Mouse (Mus musculus) natural killer cell, adult 2 months (primary cell): Measurements from ENCODE around the gene Aknad1.

Experiments
- DNase-seq, 2 experiments: peaks; one replicate each; pipeline ENCODE4 v3.0.0; 2022; ENCODE audit warnings: low spot score in 2 of 2

Gene Aknad1

DNA sequence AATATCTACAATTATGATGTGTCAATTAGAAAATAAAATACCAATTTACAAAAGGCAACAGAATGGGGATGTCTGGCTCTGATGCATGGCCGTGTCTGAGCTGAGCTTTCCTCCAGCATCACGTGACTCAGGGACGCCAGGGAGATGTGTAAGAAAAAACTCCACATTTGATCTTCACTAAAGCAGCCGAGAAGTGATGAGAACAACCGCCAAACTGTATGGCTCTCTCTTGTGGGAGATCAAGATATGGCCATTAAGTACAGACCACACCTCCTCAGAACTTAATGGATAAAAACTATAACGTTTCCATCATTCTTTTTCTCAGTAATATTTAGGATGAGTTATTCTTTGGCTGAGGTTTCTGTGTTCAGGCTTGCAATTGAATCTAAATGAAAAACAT is 11.6 kb downstream of the Aknad1 start:
- no peak for DNase-seq

DNA sequence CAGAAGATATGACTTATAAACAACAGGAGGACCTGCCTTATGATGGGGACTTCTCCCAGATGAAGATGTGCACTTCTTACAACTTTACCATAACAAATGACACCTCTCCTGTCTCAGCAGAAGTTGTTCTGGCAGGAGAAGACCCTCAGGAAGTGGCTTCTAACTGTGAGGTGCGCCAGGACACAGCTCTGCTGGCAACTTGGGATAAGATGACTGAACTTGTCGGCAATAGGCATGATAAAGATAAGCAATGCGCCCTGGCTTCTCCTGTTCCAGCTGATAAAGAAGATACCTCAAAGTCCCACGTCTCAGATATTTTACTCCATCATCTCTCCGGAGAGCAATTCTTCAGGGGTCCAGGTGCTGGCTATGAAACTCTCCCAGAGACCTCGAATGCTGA is 12.2 kb downstream of the Aknad1 start:
- DNase-seq, result no peak

DNA sequence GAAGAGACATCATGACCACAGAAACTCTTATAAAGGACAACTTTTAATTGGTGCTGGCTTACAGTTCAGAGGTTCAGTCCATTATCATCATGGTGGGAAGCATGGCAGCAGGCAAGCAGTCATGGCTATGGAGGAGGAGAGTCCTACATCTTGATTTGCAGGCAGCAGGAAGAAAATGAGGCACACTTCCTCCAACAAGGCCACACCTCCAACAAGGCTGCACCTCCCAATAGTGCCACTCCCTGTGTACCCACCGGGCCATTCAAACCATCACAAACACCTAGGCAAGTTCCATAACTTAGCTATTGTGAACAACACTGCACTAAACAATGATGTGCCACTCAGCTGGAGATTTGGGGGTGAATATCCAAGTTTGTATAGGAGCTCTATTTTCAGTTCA is 15.1 kb downstream of the Aknad1 start:
- no peak for DNase-seq

DNA sequence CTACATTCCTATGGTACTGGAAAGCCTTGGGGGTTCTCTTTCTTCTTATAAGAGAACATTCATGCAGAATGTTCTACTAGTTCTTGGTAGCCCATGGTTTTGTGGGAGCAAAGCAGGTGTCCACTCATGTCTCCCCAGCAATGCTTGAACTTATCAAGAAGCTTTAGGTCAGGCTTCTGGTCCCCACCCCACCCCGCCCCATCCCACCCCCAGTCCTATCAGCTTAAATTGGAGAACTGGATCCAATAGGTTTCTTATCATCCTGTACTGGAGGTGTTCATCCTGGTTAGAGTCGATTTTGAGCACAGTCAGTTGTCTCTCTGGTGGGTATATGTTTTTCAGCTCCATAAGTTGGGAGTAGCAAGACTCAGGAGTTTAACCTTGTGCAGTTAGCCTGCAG is 16.1 kb downstream of the Aknad1 start:
- no peak for DNase-seq

DNA sequence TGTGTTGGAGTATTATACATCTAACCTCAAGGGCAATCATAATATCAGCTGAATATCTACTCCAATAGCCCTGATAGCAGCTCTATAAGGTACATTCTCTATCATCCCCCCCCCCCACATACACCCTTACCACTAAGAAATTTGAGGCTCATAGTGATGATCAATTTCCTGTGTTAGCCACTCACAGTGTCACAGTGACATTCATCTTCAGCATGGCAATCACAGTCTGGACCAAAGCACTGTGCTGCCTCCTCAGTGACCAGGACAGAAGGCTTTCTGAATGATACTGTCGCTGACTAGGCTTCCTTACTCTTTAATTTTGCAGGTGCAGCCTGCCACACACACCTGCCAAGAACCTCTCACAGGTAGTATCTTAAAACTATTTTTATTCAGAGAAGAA is 16.7 kb downstream of the Aknad1 start:
- peak; percentile 14 to 58 for DNase-seq

DNA sequence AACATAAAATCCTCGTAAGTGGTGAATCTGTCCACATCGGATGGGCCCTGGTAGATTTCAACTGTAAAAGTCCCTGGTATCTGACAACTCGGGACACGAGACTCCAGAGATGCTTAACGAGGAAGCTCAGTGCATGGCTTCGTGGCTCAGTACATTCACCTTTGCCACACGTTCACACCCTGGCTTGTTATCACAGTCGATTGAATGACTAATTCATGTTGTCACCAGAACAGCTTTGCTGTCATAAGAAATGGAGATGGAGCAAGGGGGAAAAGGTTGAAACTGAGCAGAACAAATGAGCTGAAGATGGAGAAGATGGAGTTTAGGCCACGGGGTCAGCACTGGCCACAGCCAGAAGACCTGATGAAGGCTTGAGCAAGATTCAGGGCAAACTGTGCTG is 18.1 kb downstream of the Aknad1 start:
- no peak for DNase-seq

DNA sequence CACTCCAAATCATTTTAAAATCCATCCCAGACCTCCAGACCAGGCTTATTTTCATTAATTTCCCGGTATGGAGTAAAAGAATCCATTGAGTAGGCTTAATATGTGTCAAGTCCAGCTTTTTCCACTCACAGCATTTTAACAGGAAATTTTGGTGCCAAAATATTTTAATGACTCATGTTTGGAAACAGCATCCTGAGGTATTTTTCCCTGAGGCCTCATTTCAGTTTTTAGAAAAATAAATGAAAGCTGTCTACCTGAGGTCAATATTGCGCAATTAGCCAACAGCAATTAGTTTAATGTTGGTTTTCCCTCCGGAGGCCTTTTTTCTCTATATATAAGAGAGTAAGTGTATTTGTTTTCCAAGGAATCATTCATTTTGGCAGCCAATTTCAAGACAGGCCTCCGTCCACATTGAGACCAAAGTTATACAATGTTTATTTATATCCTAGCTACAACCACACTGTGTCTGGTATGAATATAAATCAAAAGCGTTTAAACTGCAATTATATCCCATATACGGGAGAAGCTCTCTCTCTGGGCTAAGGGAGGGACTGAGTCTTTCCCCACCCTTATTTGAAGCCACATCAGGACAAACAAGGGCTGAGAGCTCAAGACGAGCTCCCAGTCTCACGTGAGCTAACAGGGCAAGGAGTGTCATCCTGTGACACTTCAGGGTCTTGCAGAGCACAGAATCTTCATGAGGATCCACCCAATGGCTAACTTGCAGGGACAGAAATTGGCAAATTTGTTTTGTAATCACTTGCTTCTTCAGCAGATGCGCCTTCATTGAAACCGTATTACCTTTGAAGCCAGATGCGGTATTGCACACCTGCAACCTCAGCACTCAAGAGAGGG is 20.3 kb downstream of the Aknad1 start:
- DNase-seq, result no peak

DNA sequence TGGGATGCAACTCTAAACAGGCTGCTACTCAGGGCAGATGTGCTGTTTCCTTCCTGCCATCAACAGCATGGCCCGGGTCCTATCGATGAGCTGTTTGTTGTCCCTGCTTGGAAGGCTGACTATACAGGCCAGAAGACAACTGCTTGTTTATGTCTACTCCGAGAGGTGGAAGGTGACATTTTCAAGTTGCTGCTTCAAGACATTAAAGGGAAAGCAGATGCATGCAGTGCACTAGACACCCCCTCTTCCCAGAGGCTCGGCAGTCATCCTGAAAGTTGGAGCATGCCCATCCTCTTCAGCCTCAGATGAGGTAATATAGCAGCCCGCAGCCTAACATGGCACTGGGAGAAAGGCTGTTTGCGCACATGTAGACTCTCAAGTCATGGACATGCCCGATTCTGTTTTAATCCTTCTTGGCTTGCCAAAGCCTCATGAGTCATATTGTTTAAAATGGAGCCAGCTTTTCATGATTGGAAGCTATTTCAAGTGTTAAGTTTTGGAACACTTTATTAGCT is 23.2 kb downstream of the Aknad1 start:
- DNase-seq, result no peak

DNA sequence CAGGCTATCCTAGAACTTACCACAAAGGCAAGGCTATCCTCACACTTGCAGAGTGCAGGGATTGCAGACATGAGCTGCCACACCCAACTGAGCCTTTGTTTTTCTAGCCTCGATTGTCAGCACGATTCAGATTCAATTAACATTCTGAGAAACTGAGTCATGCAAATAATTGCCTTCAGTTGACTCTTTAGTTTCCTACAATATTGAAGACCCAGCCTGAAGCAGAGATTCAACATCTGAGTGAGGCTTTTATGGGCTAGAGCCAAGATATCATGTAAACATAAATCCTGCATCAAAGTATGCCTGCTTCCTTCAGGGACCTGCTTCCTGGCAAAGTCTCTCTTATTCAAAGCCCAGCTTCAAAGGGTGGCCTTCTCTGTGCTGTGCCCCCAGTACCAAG is 24.2 kb downstream of the Aknad1 start:
- no peak for DNase-seq

DNA sequence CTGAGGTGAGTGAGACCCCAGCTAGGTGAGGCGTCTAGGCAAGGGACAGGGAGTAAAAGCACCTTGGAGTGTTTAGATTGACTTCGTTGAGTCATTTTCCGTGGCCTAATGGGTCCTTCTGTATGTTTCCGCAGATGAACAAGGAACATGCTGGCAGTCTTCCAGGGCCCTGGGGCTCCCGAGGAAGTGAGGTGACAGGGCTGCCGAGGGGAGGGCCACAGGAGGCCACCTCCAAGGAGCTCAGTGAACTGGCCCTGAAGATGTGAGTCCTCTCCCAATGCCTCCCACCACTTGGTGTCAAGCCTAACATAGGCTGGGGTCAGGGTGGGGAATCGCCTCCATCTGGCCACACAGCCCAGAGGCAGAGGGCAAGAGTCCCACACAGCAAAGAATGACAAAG is 25.5 kb downstream of the Aknad1 start:
- no peak for DNase-seq

DNA sequence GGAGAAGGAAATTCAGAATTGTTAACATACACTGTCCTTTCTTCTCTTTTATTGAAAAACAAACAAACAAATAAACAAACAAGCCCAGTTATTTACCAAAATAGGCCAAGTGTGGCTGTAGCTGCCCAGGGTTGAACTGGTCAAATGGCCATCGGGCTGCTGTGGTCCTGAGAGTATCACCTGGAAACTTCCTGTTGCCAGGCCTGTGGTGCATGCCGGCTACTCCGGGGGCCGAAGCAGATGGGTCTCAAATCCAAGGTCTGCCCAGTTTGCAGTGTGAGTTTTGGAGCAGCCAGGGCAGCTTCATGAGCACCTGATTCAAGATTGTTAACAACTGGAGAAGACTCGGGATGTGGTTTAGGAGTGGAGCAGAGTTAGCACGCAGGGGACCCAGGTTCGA is 26.0 kb downstream of the Aknad1 start:
- no peak for DNase-seq

DNA sequence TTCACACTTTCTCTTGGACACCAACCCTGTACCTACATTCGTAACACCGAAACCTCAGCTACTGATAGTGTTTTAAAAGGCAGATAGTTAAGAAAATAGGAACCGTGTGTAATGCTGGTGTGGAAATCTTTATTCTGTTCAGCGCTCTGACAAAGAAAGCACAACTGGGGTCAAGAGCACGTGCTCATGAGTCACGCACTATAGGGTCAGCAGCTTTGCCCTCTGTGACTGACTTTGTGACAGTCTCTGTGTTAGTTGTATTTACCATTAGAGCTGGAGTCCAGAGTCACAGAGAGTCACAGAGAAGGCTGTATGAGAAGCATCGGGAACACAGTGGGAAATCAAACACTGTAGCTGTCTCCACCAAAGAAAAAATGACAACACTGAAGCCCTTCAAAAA is 27.5 kb downstream of the Aknad1 start:
- no peak for DNase-seq

DNA sequence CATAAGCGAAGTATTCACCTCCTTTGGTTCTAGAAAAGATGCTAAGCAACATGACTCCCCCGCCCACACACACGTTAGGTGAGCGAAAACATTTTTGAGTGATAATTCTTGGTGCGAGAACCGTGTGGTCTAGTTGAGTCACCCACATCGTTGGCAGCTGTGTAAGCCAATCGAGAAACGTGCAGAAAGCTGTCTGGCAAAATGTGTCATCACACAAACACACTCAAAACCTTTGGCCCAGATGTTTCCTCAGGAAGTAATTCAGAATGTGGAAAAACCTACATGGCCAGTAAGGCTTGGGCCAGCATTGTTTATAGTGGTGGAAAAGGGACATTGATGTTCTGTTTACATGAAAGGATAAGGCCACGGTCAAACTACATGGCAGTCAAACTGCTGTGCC is 28.0 kb downstream of the Aknad1 start:
- DNase-seq, result peak in 1 of 2 experiments; percentile 5

DNA sequence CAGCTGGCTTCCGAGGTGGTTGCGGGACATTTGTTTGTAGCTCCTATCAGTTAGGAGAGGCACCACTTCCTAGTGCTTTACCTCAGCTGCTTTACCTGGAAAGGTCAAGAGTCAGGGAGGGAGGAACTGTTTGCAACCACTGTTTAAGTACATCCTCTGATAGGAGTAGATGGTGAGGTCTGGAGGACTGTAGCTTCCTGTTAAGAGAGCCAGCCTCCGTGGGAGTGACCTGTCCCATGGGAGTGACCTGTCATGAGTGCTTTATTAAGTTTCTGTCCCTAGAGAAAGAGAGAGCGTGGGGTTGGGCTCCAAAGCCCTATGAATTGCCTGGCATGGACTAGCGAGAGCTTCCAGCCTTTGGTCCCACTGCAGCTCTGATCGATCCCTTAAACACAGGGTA is 30.1 kb downstream of the Aknad1 start:
- peak in 1 of 2 experiments; percentile 28 for DNase-seq

DNA sequence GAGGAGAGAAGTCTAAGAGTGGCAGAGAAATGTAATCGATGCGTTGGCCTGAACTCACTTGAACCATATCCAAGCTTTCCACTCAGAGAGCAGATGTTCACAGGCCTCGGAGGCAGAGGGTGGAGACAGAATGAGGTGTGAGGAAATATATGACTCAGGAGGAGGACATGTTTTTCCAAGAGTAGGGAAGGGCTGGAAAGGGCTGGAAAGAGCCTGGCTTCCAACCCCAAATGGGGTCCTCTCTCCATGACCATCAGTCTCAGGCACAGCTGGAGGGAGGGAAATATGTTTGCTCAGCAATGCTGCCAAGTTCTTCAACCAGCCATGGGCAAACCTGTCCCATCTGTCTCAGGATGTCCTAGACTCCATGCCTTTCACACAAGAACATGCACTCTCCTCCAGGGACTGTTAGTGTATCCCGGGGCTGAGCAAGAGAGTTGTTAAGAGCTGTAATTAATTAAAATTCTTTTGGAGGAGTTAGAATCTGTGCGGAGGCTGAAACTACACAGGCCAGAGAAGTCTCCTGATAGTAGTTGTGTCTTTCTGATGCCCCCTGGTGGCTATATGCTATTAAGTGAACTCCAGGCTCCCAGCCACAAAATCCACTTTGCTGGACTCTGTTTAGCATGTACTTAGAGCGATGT is 31.4 kb downstream of the Aknad1 start:
- DNase-seq, result peak; percentile 52 to 56

DNA sequence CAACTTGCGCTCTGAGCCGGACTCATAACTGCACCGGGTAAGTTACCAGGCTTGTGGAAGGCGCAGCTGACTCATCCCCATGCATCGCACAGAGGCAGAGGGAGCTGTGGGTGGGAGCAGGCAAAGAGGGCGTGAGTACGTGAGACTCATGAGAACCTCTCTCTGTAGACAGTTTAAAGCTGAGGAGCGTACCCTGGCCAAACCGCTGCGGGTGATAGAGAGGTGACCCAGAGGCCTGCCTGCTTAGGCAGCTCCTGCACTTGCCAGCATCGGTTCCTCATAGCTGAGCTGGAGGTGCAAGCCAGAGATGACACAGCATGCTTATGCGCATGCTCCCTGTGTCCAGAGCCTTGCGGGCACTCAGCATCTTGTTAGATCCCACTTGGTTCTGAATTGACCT is 32.8 kb downstream of the Aknad1 start:
- DNase-seq, result no peak

DNA sequence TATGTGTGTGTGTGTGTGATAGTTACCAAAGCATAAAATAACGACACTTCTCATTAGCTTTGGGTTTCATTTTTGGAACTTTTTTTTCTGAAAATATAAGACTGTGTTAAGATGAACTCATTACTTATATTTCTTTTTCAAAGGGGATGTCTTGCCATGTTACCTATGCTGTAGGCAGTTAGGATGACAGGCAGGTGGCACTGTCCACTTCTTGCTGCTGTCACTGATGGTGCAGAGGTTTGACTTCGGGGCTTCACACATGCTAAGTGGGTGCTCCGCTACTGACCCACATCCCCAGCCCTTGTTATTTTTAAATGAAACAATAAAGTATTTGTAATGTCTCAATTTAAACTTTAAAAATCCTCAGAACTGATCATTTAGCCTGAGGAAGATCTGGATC is 33.4 kb downstream of the Aknad1 start:
- no peak for DNase-seq

DNA sequence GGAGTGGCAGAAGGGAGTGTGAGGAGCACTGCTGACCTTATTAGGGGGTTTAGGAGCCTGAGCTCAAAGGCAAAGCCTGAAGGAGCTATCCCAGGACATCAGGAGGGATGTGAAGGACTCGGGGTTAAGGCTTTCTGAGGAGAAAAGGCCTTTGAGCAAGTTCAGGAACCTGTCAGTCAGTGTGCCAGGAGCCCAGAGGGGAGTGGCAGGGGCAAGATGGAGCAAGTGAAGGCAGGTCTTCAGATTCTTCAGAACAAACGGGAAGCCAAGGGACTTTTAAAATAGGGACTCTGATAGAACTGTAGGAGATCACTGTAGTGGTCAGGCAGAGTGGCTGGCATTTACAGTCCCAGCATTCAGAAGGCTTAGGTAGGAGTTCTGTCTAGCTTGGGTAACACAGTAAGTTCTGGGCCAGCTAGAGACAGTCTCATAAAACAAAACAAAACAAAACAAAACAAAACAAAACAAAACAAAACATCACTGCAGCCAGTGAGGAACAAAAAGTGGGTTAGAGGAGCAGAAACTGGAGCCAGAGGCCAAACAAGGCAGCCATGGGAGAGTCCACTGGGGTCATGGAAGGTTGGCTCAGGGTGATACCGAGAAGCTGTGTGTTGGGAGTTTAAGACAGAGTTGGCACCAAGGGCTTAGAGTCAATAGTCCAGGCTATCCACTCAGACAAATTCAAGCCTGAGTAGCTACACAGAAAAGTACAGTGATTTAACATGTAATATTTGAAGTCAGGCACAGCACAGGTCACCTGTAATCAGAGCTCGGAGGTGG is 39.5 kb downstream of the Aknad1 start:
- no peak for DNase-seq

DNA sequence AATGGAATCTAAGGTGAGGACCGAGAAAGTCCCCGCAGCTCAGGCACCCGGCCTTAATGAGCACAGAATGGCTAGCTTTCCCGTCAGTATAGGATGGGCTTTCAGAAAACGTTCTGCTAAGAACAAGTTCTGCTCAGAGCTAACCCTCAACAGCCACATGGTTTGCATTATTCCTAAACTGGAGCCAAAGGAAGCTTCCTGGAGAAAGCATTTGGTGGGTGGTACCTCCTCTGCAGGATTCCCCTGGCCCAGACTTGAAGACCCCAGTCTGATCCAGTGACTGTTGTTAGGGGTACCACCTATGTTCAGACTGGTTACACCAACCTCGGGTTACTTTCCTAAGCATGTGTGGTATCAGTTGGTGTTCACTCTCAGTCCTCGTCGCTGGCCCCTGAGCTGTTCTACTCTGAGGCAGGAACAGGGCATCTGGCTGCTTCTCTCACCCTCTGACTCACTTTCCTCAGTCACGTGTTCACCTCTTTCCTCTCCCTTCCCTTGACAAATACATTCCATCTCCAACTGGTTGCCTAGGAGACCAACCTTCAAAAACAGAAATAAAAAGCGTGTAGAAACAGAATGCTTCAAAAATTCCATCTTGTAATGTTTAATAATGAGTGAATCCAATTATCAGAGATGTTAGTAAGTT is 41.9 kb downstream of the Aknad1 start:
- DNase-seq, result no peak

DNA sequence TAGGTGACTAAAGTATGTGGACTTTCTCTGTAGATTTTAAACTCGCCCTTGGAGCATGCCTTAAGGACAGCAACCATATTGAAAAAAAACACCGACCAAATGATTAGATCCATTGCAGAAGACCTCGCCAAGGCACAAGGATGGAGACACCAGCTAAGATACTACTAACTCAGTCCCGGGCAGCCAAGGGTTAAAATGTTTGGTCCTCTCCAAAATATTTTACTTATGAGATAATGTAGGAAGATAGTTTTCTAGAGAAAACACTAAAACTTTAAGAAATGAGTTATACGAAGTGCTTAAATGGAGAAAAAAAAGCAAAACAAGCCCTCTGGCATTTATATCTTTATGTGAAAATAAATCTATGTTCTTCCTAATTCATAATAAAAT is 42.4 kb downstream of the Aknad1 start:
- no peak for DNase-seq

DNA sequence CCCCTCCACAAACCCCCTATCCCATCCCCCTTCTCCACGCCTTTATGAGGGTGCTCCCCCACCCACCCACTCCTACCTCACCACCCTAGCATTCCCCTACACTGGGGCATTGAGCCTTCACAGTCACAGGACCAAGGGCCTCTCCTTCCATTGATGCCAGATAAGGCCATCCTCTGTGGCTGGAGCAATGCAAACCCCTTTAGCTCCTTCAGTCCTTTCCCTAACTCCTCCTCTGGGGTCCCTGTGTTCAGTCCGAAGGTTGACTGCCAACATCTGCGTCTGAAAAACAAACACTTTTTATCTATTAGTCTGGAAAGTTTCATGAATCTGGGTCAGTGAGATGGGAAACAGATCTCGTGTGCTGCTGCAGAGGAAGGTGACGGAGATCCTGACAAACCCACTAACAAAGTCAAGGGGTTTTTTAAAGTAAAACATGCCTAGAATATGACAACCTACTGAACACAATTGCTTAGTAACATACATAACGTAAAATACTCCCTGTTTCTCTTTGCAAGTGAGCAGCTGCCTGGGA is 43.0 kb downstream of the Aknad1 start:
- no peak for DNase-seq

DNA sequence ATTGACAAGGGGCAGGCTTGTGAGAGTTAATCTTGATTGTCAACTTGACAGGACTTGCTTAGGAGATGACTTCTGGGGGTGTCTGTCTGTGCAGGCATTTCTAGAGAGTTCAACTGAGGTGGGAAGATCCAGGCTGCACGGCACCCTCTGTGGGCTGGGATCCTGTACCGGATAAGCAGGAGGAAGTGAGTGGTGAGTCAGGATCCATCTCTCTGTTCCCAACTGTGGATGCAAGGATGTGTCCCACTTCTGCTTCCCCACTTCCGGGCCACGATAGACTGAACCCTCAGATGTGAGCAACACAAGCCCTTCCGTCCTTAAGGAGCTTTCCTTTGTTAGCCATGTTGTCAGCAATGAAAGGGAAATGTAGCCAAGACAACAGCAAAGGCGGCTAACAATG is 47.1 kb downstream of the Aknad1 start:
- no peak for DNase-seq
